Mouse (Mus musculus) adrenal gland, adult 18-20 months (tissue): ENCODE results near the gene Med11. TPM values are rescaled to one million over a fixed set of nuclear protein-coding genes. Genes with fewer than 3 reads are reported as not detected.
A peak's percentile ranks its signal among the peaks of the same experiment; 100 is the strongest.
"Not testable (repeated sequence)": the region's sequence is repeated elsewhere in the genome, so short reads cannot be mapped to it uniquely, and the experiment has no call there.

Experiments used
- DNase-seq, 2 experiments: peaks; one replicate each; pipeline ENCODE4 v3.0.0; 2021 to 2022; ENCODE audit warnings: low spot score in 2 of 2
- total RNA-seq, 2 experiments: library from RNA; stranded (reverse); gene quantifications; 1 replicate in 1 of 2; 2 replicates in 1 of 2; pipeline ENCODE4 v1.2.3; 2021

The Med11 gene
- total RNA-seq, 2 experiments from 2014 or later = 17.0 to 18.0 TPM

DNA sequence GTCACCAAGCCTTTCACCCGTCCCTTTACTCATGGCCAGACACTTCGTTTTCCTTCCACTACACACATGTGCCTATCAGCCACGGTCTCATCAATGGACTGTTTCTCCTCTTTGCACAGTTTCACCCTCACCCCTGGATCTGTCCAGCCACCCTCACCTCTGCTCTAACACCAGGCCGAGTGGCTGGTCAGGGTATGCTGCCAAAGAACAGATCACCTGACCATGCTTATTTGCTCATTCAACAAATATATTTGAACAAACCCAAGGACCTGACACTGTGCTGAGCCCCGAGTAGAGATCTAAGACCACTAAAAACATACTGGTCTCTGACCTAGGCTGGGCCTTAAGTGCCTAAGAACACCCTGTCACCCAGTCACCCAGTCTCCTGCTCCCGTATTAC lies 7.1 kb upstream of the Med11 start:
- no peak for DNase-seq

DNA sequence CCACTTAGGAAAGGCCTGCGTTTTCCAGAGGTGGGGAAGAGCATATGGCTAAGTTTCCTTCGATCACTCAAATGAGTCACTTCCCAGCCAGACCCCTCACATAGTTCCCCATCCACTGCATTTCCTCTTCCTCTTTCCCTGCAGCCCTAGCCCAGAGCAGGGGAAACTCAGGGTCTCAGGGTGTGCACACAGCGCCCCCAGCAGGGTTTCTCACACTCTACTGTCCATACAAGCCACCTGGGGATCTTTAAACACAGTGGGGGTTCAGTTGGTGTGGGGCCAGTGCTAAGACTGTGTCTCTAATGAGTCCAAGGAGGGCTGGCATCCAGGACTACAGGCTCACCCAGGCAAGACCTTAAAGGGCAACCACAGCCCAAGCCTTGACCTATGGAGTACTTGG lies 5.0 kb upstream of the Med11 start:
- no peak for DNase-seq

GRCm38 (mm10) chr11:70447373-70447772 lies 4.3 kb upstream of the Med11 start:
- no peak for DNase-seq

GRCm38 (mm10) chr11:70450926-70451325 lies 793 bp upstream of the Med11 start:
- DNase-seq = no peak

- no peak for DNase-seq
Observed at GRCm38 (mm10) chr11:70453261-70454044, 1.7 kb downstream of the Med11 start.

GRCm38 (mm10) chr11:70458688-70459600 lies 7.2 kb downstream of the Med11 start, which contains the start of gene Zmynd15:
Zmynd15 (plus strand) TSS chr11:70459433.
- no peak for DNase-seq

DNA sequence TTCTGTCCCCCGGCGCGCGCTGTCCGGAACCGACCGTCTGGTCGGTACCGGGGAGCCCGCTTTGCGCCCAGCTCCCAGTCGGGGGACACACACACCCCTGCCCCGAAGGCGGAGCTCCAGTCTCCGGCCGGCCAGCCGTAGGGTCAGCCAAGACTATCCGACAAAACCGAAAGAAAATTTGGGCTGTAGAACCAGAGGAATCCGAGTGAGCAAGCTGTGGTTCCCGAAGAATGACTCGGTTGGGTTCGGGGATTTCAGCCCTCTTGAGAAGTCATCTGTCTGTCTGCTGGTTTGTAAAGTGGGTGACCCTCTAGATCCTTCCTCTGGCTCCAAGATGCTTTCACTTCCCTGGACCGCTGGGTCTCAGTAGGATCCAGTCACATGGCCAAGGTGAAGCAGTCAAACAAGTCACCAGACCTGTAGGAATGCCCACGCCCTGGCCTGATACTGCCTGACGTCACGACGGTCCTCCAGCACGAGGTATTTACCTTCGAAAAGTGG lies 7.9 kb downstream of the Med11 start, which contains the start of gene Cxcl16:
Gene Cxcl16, minus strand, starts transcription at position 384 of the 501 bp plus-strand sequence.
- DNase-seq = peak; percentile 32 to 50

DNA sequence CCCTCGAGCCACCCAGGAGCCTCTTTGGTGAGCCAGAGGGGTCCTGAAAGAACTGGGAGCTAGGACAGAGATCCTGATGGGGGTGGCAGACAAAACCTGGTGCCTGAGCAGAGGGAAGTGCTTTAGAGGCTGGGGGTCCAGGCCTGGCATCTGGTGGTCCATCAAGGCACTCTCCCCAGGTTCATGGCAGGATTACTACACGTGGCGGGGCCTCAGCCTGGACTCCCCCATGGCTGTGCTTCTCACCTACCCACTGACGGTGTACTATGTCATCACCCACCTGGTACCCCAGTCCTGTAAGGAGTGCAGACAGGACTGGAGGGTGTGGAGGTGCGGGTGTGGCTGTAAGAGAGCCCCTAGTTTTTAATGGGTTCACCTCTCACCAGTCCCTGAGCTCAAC lies 12.3 kb downstream of the Med11 start:
- no peak for DNase-seq

DNA sequence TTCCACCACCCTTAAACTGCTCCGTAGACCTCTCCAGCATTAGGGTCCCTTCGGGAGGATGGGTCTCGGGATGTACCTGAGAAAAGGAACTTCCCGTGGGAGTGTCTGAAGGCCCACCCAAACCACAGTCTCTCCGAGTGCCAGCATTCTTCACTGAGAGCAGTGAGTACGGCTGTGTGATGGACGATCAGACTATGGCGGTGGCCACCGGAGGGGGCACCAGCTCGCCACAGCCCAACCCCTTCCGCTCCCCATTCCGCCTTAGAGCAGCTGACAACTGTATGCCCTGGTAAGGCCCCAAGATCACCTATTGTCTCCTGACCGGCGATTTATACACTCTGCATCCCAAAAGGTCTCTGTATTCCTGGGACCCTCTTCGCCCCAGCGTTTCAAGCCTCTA lies 13.5 kb downstream of the Med11 start:
- no peak for DNase-seq

- DNase-seq = peak in 1 of 2 experiments; percentile 44
Observed at GRCm38 (mm10) chr11:70465824-70466223, 14.1 kb downstream of the Med11 start.

DNA sequence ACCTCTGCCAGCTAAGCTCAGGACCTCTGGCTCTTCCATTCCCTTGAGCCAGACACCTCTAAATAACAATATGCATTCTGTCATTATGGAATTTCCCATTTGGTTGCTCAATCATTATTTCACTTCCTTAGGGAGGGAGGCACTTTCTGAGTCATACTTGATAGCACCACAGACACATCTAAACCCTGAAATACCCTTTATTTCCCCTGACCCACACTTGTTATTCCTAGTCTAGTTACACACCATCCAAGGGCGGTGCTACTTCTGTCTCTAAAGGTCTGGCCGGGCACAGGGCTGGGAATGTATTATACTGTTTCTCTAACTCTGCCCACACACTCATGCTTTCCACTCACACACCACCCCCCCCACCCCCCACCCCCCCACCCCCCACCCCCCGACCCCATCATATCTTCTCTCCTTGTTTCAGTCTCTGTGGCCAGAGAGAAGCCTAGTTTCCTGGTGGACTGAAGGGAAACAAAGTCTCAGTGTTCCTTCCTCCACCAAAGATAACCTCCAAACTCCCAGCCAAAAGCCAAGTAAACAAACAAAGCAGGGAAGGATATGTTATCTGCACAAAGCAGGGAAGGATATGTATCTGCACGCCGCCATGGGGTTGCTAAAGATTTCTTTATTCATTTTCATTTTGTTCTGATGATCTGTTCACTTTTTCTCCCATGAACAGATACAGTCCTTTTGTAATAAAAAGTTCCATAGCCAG lies 16.3 kb downstream of the Med11 start:
- DNase-seq = no peak

GRCm38 (mm10) chr11:70469764-70470163 lies 18.0 kb downstream of the Med11 start:
- no peak for DNase-seq

DNA sequence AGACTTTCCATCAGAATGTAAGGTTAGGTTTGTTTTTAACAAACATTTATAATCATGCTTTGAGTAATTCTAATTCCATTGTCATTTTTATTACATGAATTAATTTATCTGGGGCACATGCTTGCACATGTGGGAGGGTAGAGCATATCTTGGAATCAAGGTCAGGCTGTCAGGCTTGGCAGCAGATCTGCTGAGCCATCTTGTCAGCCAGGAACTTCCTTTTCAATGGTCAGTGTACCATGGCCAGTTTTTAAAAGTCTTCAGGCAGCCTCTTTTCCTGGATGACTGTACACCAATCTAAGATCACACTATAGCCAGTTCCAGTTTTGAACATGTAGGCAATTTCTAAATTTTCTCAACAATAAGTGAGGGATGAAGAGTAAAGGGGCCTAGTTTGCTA lies 21.0 kb downstream of the Med11 start:
- DNase-seq = no peak

DNA sequence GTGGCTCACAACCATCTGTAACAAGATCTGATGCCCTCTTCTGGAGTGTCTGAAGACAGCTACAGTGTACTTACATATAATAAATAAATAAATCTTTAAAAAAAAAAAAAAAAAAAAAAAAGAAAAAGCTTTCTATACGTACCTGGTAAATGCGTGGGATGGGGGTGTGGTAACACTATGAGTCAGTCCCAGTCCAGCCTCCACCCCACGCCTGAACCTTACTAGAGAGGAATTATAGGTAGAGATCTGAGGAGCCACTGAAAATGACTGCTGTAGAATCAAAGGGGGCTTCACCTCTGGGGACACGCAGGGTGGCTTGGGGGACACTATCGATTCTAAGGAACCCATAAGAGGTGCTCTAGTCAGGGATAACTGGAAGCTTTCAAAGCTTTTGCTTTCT lies 21.6 kb downstream of the Med11 start:
- DNase-seq = not testable (repeated sequence)

- no peak for DNase-seq
Observed at GRCm38 (mm10) chr11:70474872-70475534, 23.3 kb downstream of the Med11 start.

- no peak for DNase-seq
Observed at GRCm38 (mm10) chr11:70485498-70485897, 33.8 kb downstream of the Med11 start.

DNA sequence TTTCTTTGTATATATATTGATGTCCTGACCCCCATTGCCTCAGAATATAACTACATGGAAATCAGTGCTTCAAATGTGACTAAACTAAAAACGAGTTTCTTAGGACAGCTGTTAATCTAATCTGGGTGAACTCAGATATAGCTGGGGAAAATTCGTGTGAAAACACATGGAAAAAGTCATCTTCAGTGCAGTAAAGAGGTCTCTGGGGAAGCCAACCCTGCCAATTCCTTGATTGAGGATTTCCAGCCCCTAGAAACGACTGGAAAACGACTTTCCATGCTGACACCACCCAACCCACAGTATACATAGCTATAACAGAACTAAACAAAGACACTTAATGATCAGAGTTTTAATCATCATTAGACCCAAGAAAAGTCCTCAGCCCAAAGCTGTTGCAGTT lies 36.1 kb downstream of the Med11 start:
- DNase-seq = no peak

GRCm38 (mm10) chr11:70489138-70489537 lies 37.4 kb downstream of the Med11 start:
- DNase-seq = no peak

DNA sequence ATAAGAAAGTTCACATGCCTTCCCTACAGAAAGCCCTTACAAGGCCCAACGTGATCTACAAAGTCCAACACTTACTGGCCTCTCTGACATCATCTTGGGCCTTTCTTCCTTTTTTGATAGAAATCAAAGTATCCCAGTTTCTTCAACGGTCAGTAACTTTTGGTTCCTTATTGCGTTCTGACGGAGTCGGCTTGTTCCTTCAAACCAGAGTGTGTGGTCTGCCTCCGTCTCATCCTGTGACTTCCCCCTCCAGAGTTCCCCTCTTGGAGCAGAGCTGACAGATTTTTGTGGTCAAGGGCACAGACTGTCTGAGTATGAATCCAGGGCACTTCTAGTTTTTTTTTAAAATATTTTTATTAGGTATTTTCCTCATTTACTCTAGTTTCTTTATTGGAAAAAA lies 38.0 kb downstream of the Med11 start:
- DNase-seq = no peak
